Mouse (Mus musculus): ENCODE results near the gene Zfp146. TPM values are rescaled to one million over a fixed set of nuclear protein-coding genes. Genes with fewer than 3 reads are reported as not detected.
"Not testable (repeated sequence)": the region's sequence is repeated elsewhere in the genome, so short reads cannot be mapped to it uniquely, and the experiment has no call there.

The Zfp146 gene
- polyA plus RNA-seq, 1 experiment: 7.3 TPM

DNA sequence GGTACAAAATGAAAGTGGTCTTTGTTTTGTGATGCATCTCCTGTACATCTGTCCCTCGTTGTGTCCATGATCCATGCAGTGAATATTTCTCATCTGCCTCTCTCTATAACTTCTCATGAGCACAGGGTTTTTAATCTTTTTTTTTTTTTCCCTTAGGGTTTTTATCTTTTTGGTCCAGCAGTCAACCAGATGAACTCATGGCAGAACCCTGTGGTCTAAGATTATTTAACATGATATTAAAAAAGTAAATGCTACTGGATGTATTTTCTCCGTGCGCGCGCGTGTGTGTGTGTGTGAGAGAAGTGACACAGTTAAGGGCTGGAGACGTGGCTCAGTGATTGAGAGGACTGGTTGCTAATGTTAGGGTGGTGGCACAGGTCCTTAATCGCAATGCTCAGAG lies 39.6 kb downstream of the Zfp146 start:
- H3K27ac ChIP-seq (ENCODE audit: insufficient read depth, low read length): no peak overlapping the region
- no peak for TF ChIP-seq CTCF (IDR thresholded peaks at IDR 0.05; ENCODE audit: extremely low read depth, insufficient read depth, insufficient read length, insufficient replicate concordance)
- no peak for DNase-seq (ENCODE audit: low read depth in 1 of 2, low spot score in 2 of 2)
- H3K36me3 ChIP-seq (ENCODE audit: control insufficient read depth, insufficient read depth, low read length): peaks cover 19% of the 10 kb centered on the region
- H3K4me1 ChIP-seq (ENCODE audit: control insufficient read depth, insufficient read depth, insufficient read length): no peaks in the 10 kb centered on the region
- no peaks in the 10 kb centered on the region for H3K27me3 ChIP-seq (ENCODE audit: control insufficient read depth, insufficient read depth, low read length)
- WGBS: 92% methylated on average over 8 of the region's 8 CpGs
- H3K4me3 ChIP-seq (ENCODE audit: extremely low read depth, insufficient read depth, insufficient read length): no peak overlapping the region

- no peak for DNase-seq (ENCODE audit: low read depth in 1 of 2, low spot score in 2 of 2)
- Histone ChIP-seq H3K27ac (ENCODE audit: insufficient read depth, low read length) (peak overlapping the region; percentile 19; the same call in 1 of the 2 replicates), H3K36me3 (ENCODE audit: control insufficient read depth, insufficient read depth, low read length) (no peaks in the 10 kb centered on the region), H3K4me1 (ENCODE audit: control insufficient read depth, insufficient read depth, insufficient read length) (no peaks in the 10 kb centered on the region), H3K27me3 (ENCODE audit: control insufficient read depth, insufficient read depth, low read length) (no peaks in the 10 kb centered on the region), H3K4me3 (ENCODE audit: extremely low read depth, insufficient read depth, insufficient read length) (peak overlapping the region; percentile 77)
- whole genome bisulfite sequencing: under 1% methylated on average over 15 of the region's 15 CpGs
- TF ChIP-seq POLR2A (IDR thresholded peaks at IDR 0.05; ENCODE audit: low read depth, low read length) (no peak), CTCF (IDR thresholded peaks at IDR 0.05; ENCODE audit: extremely low read depth, insufficient read depth, insufficient read length, insufficient replicate concordance) (no peak)
These were observed 47.4 kb downstream of the Zfp146 start for GRCm38 (mm10) chr7:30122188-30122530.

DNA sequence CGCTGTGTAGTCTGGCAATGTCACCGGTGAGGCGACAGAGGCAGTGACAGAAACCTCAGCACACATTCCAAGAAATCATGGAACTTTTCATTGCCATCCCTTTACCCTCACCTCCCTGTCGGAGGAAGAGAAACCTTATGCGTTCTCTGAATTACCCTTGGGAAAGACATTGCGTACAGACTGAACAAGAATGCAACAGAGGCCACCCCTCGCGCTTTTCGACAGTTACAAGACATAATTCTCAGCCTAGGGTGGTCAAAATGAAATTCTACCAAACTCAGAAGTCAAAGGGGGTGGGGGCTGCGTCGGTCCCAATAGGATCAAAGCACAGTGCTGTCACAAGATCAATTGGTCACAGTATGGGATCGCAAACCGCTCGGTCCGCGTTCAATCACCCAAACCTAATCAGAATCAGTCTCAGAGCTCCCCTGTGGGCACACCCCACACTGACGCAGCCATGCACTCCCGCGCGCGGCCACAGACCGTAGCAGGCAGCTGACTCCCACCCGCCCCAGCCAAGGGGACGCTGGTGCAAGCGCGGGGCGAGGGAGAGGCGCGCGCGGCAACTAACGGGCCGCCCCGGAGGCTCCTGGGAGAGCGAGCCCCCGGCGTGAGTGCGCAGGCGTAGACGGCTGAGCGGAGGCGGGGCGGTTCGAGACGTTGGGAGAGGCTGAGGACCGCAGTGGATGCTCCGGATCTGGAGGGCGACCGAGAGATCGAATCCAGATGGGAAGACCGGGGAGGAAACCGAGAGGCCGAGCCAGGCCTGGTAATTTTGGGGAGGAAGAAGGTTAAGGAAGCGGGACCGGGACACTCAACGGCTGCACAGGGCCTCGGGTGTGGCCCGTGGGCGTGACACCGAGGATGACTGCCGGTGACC lies 48.0 kb downstream of the Zfp146 start, which contains the start of gene Zfp382:
TSS of gene Zfp382 (plus strand) at position 635 of the 880 bp plus-strand sequence.
- Histone ChIP-seq H3K27me3 (ENCODE audit: control insufficient read depth, insufficient read depth, low read length) (no peaks in the 10 kb centered on the region), H3K4me3 (ENCODE audit: extremely low read depth, insufficient read depth, insufficient read length) (peak within 1 kb of the TSS; percentile 77), H3K36me3 (ENCODE audit: control insufficient read depth, insufficient read depth, low read length) (no peaks in the 10 kb centered on the region), H3K4me1 (ENCODE audit: control insufficient read depth, insufficient read depth, insufficient read length) (no peaks in the 10 kb centered on the region), H3K27ac (ENCODE audit: insufficient read depth, low read length) (peak within 1 kb of the TSS; percentile 53; the same call in 1 of the 2 replicates)
- WGBS: under 1% methylated on average over 61 of the region's 61 CpGs
- TF ChIP-seq POLR2A (IDR thresholded peaks at IDR 0.05; ENCODE audit: low read depth, low read length) (peak; percentile 24; the same call in 1 of the 2 replicates), CTCF (IDR thresholded peaks at IDR 0.05; ENCODE audit: extremely low read depth, insufficient read depth, insufficient read length, insufficient replicate concordance) (no peak)
- DNase-seq (ENCODE audit: low read depth in 1 of 2, low spot score in 2 of 2): peak; percentile 70 to 90

DNA sequence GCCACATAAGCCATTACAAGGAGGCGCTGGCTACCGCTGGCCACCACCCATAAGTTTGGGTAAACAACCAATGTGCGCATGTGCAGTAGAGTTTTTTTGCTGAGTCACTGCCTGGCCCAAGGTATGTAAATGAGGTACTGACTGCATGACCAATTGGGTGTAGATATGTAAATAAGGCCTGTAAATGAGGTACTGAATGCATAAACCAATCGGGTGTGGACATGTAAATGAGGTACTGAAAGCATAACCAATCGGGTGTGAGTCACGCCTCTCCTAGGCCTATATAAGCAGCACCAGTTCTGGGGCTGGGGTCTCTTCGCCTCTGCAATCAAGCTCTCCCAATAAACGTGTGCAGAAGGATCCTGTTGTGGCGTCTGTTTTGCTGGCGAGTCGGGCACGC lies 51.6 kb downstream of the Zfp146 start:
- WGBS: 96% methylated on average over 12 of the region's 12 CpGs
- not testable (repeated sequence) for H3K27ac ChIP-seq (ENCODE audit: insufficient read depth, low read length); H3K4me3 ChIP-seq (ENCODE audit: extremely low read depth, insufficient read depth, insufficient read length); H3K27me3 ChIP-seq (ENCODE audit: control insufficient read depth, insufficient read depth, low read length); H3K36me3 ChIP-seq (ENCODE audit: control insufficient read depth, insufficient read depth, low read length); DNase-seq (ENCODE audit: low read depth in 1 of 2, low spot score in 2 of 2); H3K4me1 ChIP-seq (ENCODE audit: control insufficient read depth, insufficient read depth, insufficient read length)

DNA sequence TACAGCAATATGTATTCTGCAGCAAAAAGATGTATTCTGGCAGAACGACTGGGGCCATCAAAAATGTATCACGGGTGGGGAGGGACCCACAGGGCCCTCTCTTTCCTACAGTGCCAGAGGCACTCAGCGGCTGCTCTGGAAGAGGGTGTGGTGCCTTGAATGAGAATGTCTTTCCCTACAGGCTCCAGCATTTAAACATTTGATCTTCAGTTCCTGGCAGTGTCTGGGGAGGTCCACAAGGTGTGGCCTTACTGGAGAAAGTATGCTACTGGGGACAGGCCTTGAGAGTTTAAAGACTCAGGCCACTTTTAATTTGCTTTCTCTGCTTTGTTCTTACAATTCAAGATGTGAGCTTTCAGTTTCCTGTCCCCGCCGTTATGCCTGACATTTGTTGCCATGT lies 53.5 kb downstream of the Zfp146 start:
- DNase-seq (ENCODE audit: low read depth in 1 of 2, low spot score in 2 of 2): no peak
- H3K36me3 ChIP-seq (ENCODE audit: control insufficient read depth, insufficient read depth, low read length): no peaks in the 10 kb centered on the region
- no peaks in the 10 kb centered on the region for H3K4me1 ChIP-seq (ENCODE audit: control insufficient read depth, insufficient read depth, insufficient read length)
- H3K4me3 ChIP-seq (ENCODE audit: extremely low read depth, insufficient read depth, insufficient read length): no peak overlapping the region
- no peak for TF ChIP-seq CTCF (IDR thresholded peaks at IDR 0.05; ENCODE audit: extremely low read depth, insufficient read depth, insufficient read length, insufficient replicate concordance)
- TF ChIP-seq POLR2A (IDR thresholded peaks at IDR 0.05; ENCODE audit: low read depth, low read length): no peak
- H3K27ac ChIP-seq (ENCODE audit: insufficient read depth, low read length): no peak overlapping the region
- WGBS: 91% methylated on average over 5 of the region's 5 CpGs
- H3K27me3 ChIP-seq (ENCODE audit: control insufficient read depth, insufficient read depth, low read length): no peaks in the 10 kb centered on the region

Other genes with a start within 250 kb of the Zfp146 start
- 4.0 and 6.0 TPM in 2 replicates for gene Zfp74, start 215.7 kb downstream of the Zfp146 start, polyA plus RNA-seq (2012; rRNA removed)
- 3.0 and 3.1 TPM in 2 replicates for gene Zfp568, start 185.8 kb downstream of the Zfp146 start, polyA plus RNA-seq (2012; rRNA removed)
- 1.1 and 1.4 TPM in 2 replicates for gene Zfp14, start 118.4 kb downstream of the Zfp146 start, polyA plus RNA-seq (2012; rRNA removed)
- 0.40 and 0.81 TPM in 2 replicates for gene Zfp82, start 96.8 kb downstream of the Zfp146 start, polyA plus RNA-seq (2012; rRNA removed)
- 0.16 TPM in 1 of 2 replicates, not detected in the other for gene Gm26920, start 79.3 kb downstream of the Zfp146 start, polyA plus RNA-seq (2012; rRNA removed)
- gene Zfp566, start 79.2 kb downstream of the Zfp146 start, polyA plus RNA-seq (2012; rRNA removed): 1.1 and 2.2 TPM in 2 replicates
- gene Zfp260, start 75.0 kb downstream of the Zfp146 start, polyA plus RNA-seq (2012; rRNA removed): 9.3 and 11.3 TPM in 2 replicates
- 0.92 and 1.9 TPM in 2 replicates for gene Zfp382, start 47.8 kb downstream of the Zfp146 start, polyA plus RNA-seq (2012; rRNA removed)
- 0.43 and 0.52 TPM in 2 replicates for gene Cox7a1, start 14.4 kb upstream of the Zfp146 start, polyA plus RNA-seq (2012; rRNA removed)
- gene Capns1, start 29.1 kb upstream of the Zfp146 start, polyA plus RNA-seq (2012; rRNA removed): 414 and 469 TPM in 2 replicates
- 51.5 and 60.8 TPM in 2 replicates for gene Polr2i, start 62.2 kb upstream of the Zfp146 start, polyA plus RNA-seq (2012; rRNA removed)
- 21.5 and 24.6 TPM in 2 replicates for gene Tbcb, start 62.5 kb upstream of the Zfp146 start, polyA plus RNA-seq (2012; rRNA removed)
- gene Ovol3, start 66.0 kb upstream of the Zfp146 start, polyA plus RNA-seq (2012; rRNA removed): 0.13 TPM in 1 of 2 replicates, not detected in the other
- gene Thap8, start 110.3 kb upstream of the Zfp146 start, polyA plus RNA-seq (2012; rRNA removed): 0.14 and 0.18 TPM in 2 replicates
- 15.7 and 21.5 TPM in 2 replicates for gene Wdr62, start 110.7 kb upstream of the Zfp146 start, polyA plus RNA-seq (2012; rRNA removed)
- 10.0 and 13.2 TPM in 2 replicates for gene Clip3, start 122.0 kb upstream of the Zfp146 start, polyA plus RNA-seq (2012; rRNA removed)
- 86.3 and 144 TPM in 2 replicates for gene Alkbh6, start 139.0 kb upstream of the Zfp146 start, polyA plus RNA-seq (2012; rRNA removed)
- 14.7 and 21.1 TPM in 2 replicates for gene Syne4, start 145.1 kb upstream of the Zfp146 start, polyA plus RNA-seq (2012; rRNA removed)
- 0.58 and 0.89 TPM in 2 replicates for gene E130208F15Rik, start 152.0 kb upstream of the Zfp146 start, polyA plus RNA-seq (2012; rRNA removed)
- 13.4 and 25.8 TPM in 2 replicates for gene Sdhaf1, start 154.1 kb upstream of the Zfp146 start, polyA plus RNA-seq (2012; rRNA removed)
- 2.7 and 3.2 TPM in 2 replicates for gene Lrfn3, start 193.0 kb upstream of the Zfp146 start, polyA plus RNA-seq (2012; rRNA removed)
- gene Tyrobp, start 244.0 kb upstream of the Zfp146 start, polyA plus RNA-seq (2012; rRNA removed): 569 and 738 TPM in 2 replicates

All from spleen, adult 2 months (tissue).